Mouse (Mus musculus) cerebellum, postnatal 4 days (tissue): Measurements from ENCODE around the gene BC030867.

Experiments
- DNase-seq, 2 experiments: peaks; one replicate each; pipeline ENCODE4 v3.0.0; 2022; ENCODE audit warnings: low spot score in 2 of 2, mixed read lengths in 1 of 2

Gene BC030867

GRCm38 (mm10) chr11:102248630-102249230 is at the start of gene BC030867:
Gene BC030867, plus strand, starts transcription at chr11:102248882.
- DNase-seq, result peak; percentile 92 to 96

- peak in 1 of 2 experiments; percentile 16 for DNase-seq
These were observed 48.8 kb upstream of the BC030867 start for GRCm38 (mm10) chr11:102199856-102200255.

GRCm38 (mm10) chr11:102201408-102201821 is 47.3 kb upstream of the BC030867 start:
- DNase-seq, result no peak

GRCm38 (mm10) chr11:102206481-102206880 is 42.2 kb upstream of the BC030867 start:
- no peak for DNase-seq

GRCm38 (mm10) chr11:102207825-102208777 is 40.6 kb upstream of the BC030867 start:
- DNase-seq, result no peak

- no peak for DNase-seq
These were observed 39.8 kb upstream of the BC030867 start for GRCm38 (mm10) chr11:102208846-102209245.

GRCm38 (mm10) chr11:102209742-102210141 is 38.9 kb upstream of the BC030867 start:
- no peak for DNase-seq

- no peak for DNase-seq
These were observed 38.5 kb upstream of the BC030867 start for GRCm38 (mm10) chr11:102210185-102210584.

- no peak for DNase-seq
These were observed 37.7 kb upstream of the BC030867 start for GRCm38 (mm10) chr11:102211011-102211410.

GRCm38 (mm10) chr11:102211936-102212341 is 36.7 kb upstream of the BC030867 start:
- no peak for DNase-seq

- DNase-seq, result no peak
These were observed 34.1 kb upstream of the BC030867 start for GRCm38 (mm10) chr11:102214430-102215156.

GRCm38 (mm10) chr11:102215511-102215910 is 33.2 kb upstream of the BC030867 start:
- DNase-seq, result no peak

GRCm38 (mm10) chr11:102216056-102216885 is 32.4 kb upstream of the BC030867 start:
- DNase-seq, result no peak

- no peak for DNase-seq
These were observed 31.8 kb upstream of the BC030867 start for GRCm38 (mm10) chr11:102216886-102217240.

GRCm38 (mm10) chr11:102217396-102217795 is 31.3 kb upstream of the BC030867 start:
- no peak for DNase-seq

- DNase-seq, result no peak
These were observed 30.7 kb upstream of the BC030867 start for GRCm38 (mm10) chr11:102217876-102218430.

GRCm38 (mm10) chr11:102218783-102219182 is 29.9 kb upstream of the BC030867 start:
- DNase-seq, result peak; percentile 73 to 82

- DNase-seq, result no peak
These were observed 29.3 kb upstream of the BC030867 start for GRCm38 (mm10) chr11:102219247-102219993.

GRCm38 (mm10) chr11:102219994-102220346 is 28.7 kb upstream of the BC030867 start:
- no peak for DNase-seq

- DNase-seq, result no peak
These were observed 28.2 kb upstream of the BC030867 start for GRCm38 (mm10) chr11:102220451-102220850.
